Mouse (Mus musculus) CH12.LX (cell line): Measurements from ENCODE around the gene Shank3.

Experiments
- CTCF ChIP-seq, 2 experiments: IDR thresholded peaks in 1 of 2; conservative IDR thresholded peaks in 1 of 2; 2 replicates each; pipeline ENCODE4 v1.5.1; 2011 to 2012; ENCODE audit warnings: low read depth in 2 of 2, low read length in 2 of 2, improper control_type of control experiment in 1 of 2, inconsistent platforms in 1 of 2, mild to moderate bottlenecking in 1 of 2, moderate library complexity in 1 of 2
- MAFK ChIP-seq: IDR thresholded peaks from 2 replicates; pipeline ENCODE4 v1.6.1; 2011; ENCODE audit warnings: low read length, improper control_type of control experiment; ENCODE audit not compliant: insufficient replicate concordance

- TF ChIP-seq CTCF (conservative IDR thresholded peaks at IDR 0.05 in 1 of 2, IDR thresholded peaks at IDR 0.05 in 1 of 2; ENCODE audit: low read depth in 2 of 2, low read length in 2 of 2) (no peak), MAFK (no peak)
Measured at GRCm38 (mm10) chr15:89475611-89476474, 23.6 kb upstream of the Shank3 start.
